Mouse (Mus musculus): ENCODE results near the gene Ola1. TPM values are rescaled to one million over a fixed set of nuclear protein-coding genes. Genes with fewer than 3 reads are reported as not detected.
A peak's percentile ranks its signal among the peaks of the same experiment; 100 is the strongest.

Ola1 gene
- polyA plus RNA-seq, 1 experiment from 2014 or later = 91.9 TPM

GRCm38 (mm10) chr2:73169496-73169895 lies 49.2 kb downstream of the Ola1 start:
- peak; percentile 27 for DNase-seq
- H3K27me3 ChIP-seq (ENCODE audit: control insufficient read depth, insufficient read depth, low read length) = no peaks in the 10 kb centered on the region

DNA sequence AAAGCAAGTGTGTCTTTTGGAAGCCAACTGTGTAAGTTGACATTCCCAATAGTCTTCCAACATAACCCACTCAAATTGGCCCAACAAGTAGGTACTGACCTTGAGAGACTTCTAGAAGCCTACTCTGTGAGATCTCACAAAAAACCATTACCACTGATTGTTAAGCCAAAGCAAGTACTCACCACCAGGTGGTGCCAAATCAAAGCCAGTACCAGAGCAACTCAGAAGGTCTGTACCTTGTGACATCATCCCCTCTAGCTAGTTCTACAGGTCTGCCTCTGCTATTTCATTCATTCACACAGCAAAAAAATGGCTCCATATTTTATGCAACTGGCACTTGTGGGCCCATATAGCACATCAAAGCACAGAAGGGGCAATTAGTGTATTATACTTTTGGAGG lies 51.6 kb downstream of the Ola1 start:
- ATAC-seq (ENCODE audit: low FRiP score, low TSS enrichment) (no peak), DNase-seq (peak; percentile 50)
- H3K4me2 ChIP-seq (ENCODE audit: low read length) = no peak overlapping the region
- no peak overlapping the region for H3K27ac ChIP-seq (replicated peaks; ENCODE audit: low read depth, low read length)
- no peak overlapping the region for H3K9ac ChIP-seq (replicated peaks; ENCODE audit: low read length)
- no peaks in the 10 kb centered on the region for H3K36me3 ChIP-seq (ENCODE audit: control insufficient read depth, insufficient read depth, low read length)
- no peak overlapping the region for H3K4me3 ChIP-seq (replicated peaks; ENCODE audit: low read depth, low read length)
- H3K4me1 ChIP-seq (ENCODE audit: control insufficient read depth, insufficient read depth, low read length) = no peaks in the 10 kb centered on the region
- no peaks in the 10 kb centered on the region for H3K27me3 ChIP-seq (ENCODE audit: control insufficient read depth, insufficient read depth, low read length)
- H3K9me3 ChIP-seq (ENCODE audit: control insufficient read depth, low read length) = no peaks in the 10 kb centered on the region

More at GRCm38 (mm10) chr2:73169496-73169895, 49.2 kb downstream of the Ola1 start:
- Histone ChIP-seq H3K36me3 (ENCODE audit: control insufficient read depth, insufficient read depth, low read length) (no peaks in the 10 kb centered on the region), H3K4me2 (ENCODE audit: low read length) (no peak overlapping the region), H3K4me1 (ENCODE audit: control insufficient read depth, insufficient read depth, low read length) (no peaks in the 10 kb centered on the region), H3K27ac (replicated peaks; ENCODE audit: low read depth, low read length) (no peak overlapping the region), H3K9me3 (ENCODE audit: control insufficient read depth, low read length) (no peaks in the 10 kb centered on the region), H3K9ac (replicated peaks; ENCODE audit: low read length) (no peak overlapping the region), H3K4me3 (replicated peaks; ENCODE audit: low read depth, low read length) (no peak overlapping the region)
- WGBS = 75% methylated on average over 5 of the region's 5 CpGs
- no peak for ATAC-seq (ENCODE audit: low FRiP score, low TSS enrichment)

GRCm38 (mm10) chr2:73164666-73165065 lies 54.1 kb downstream of the Ola1 start:
- Histone ChIP-seq H3K4me3 (replicated peaks; ENCODE audit: low read depth, low read length) (no peak overlapping the region), H3K9ac (replicated peaks; ENCODE audit: low read length) (no peak overlapping the region), H3K27me3 (ENCODE audit: control insufficient read depth, insufficient read depth, low read length) (no peaks in the 10 kb centered on the region), H3K4me2 (ENCODE audit: low read length) (no peak overlapping the region), H3K9me3 (ENCODE audit: control insufficient read depth, low read length) (no peaks in the 10 kb centered on the region), H3K4me1 (ENCODE audit: control insufficient read depth, insufficient read depth, low read length) (no peaks in the 10 kb centered on the region), H3K27ac (replicated peaks; ENCODE audit: low read depth, low read length) (no peak overlapping the region), H3K36me3 (ENCODE audit: control insufficient read depth, insufficient read depth, low read length) (no peaks in the 10 kb centered on the region)
- 88% methylated on average over 1 of the region's 1 CpGs for WGBS
- ATAC-seq (ENCODE audit: low FRiP score, low TSS enrichment) (no peak), DNase-seq (no peak)

GRCm38 (mm10) chr2:73160772-73161171 lies 58.0 kb downstream of the Ola1 start:
- Histone ChIP-seq H3K36me3 (ENCODE audit: control insufficient read depth, insufficient read depth, low read length) (no peaks in the 10 kb centered on the region; the same call in 1 of the 2 replicates), H3K27me3 (ENCODE audit: control insufficient read depth, insufficient read depth, low read length) (no peaks in the 10 kb centered on the region), H3K9ac (replicated peaks; ENCODE audit: low read length) (no peak overlapping the region), H3K9me3 (ENCODE audit: control insufficient read depth, low read length) (no peaks in the 10 kb centered on the region), H3K4me2 (ENCODE audit: low read length) (no peak overlapping the region), H3K4me3 (replicated peaks; ENCODE audit: low read depth, low read length) (no peak overlapping the region), H3K27ac (replicated peaks; ENCODE audit: low read depth, low read length) (no peak overlapping the region), H3K4me1 (ENCODE audit: control insufficient read depth, insufficient read depth, low read length) (peaks cover 6% of the 10 kb centered on the region)
- DNase-seq (no peak), ATAC-seq (ENCODE audit: low FRiP score, low TSS enrichment) (no peak)
- 91% methylated on average over 2 of the region's 2 CpGs for WGBS

DNA sequence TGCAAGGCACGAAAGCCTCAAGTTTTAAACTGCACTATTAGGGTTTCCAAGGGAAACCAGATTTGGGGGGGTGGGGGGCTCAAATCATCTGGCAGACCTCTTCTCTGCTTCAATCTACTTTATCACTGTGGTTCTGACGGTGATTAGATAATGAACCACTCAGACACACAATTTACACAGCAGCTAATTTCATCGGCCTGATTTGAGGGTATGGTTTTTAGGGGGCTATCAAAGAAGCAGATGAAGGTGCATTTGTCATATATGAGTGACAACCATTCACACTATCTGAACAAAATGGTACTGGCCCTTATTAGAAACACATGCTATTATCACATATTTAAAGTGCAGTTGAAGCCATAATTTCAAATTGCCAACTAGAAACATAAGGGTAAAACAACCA lies 61.5 kb downstream of the Ola1 start:
- Histone ChIP-seq H3K9ac (replicated peaks; ENCODE audit: low read length) (no peak overlapping the region), H3K36me3 (ENCODE audit: control insufficient read depth, insufficient read depth, low read length) (peaks cover 3% of the 10 kb centered on the region; the same call in 1 of the 2 replicates), H3K27ac (replicated peaks; ENCODE audit: low read depth, low read length) (no peak overlapping the region), H3K4me2 (ENCODE audit: low read length) (no peak overlapping the region), H3K27me3 (ENCODE audit: control insufficient read depth, insufficient read depth, low read length) (no peaks in the 10 kb centered on the region), H3K4me3 (replicated peaks; ENCODE audit: low read depth, low read length) (no peak overlapping the region), H3K4me1 (ENCODE audit: control insufficient read depth, insufficient read depth, low read length) (peaks cover 6% of the 10 kb centered on the region), H3K9me3 (ENCODE audit: control insufficient read depth, low read length) (no peaks in the 10 kb centered on the region)
- 79% methylated on average over 3 of the region's 3 CpGs for WGBS
- DNase-seq (no peak), ATAC-seq (ENCODE audit: low FRiP score, low TSS enrichment) (no peak)

GRCm38 (mm10) chr2:73150526-73150925 lies 68.2 kb downstream of the Ola1 start:
- ATAC-seq (ENCODE audit: low FRiP score, low TSS enrichment) = no peak
- WGBS = 66% methylated on average over 3 of the region's 3 CpGs

DNA sequence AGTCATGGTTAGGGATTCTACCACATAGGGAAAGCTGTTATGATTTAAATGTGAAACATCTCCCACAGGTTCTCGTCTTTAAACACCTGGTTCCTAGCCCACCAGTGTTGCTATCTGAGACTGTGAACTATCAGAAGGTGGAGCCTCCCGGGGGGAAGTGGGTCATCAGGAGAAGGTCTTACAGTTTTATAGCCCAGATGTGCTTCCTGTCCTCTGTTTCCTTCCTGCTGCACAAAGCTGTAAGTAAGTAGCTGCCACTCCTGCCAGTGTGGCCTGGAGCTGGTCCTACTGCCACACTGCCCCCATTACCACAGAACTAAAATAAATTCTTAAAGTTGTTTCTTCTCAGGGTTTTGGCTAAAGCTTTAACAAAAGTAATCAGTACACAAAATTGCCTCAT lies 72.6 kb downstream of the Ola1 start:
- no peaks in the 10 kb centered on the region for H3K9me3 ChIP-seq (ENCODE audit: control insufficient read depth, low read length)
- DNase-seq = no peak
- no peak overlapping the region for H3K27ac ChIP-seq (replicated peaks; ENCODE audit: low read depth, low read length)
- no peaks in the 10 kb centered on the region for H3K36me3 ChIP-seq (ENCODE audit: control insufficient read depth, insufficient read depth, low read length)
- H3K9ac ChIP-seq (replicated peaks; ENCODE audit: low read length) = no peak overlapping the region
- no peaks in the 10 kb centered on the region for H3K27me3 ChIP-seq (ENCODE audit: control insufficient read depth, insufficient read depth, low read length)
- ATAC-seq (ENCODE audit: low FRiP score, low TSS enrichment) = no peak
- no peak overlapping the region for H3K4me3 ChIP-seq (replicated peaks; ENCODE audit: low read depth, low read length)
- H3K4me2 ChIP-seq (ENCODE audit: low read length) = no peak overlapping the region
- peaks cover 11% of the 10 kb centered on the region; the same call in 1 of the 2 replicates for H3K4me1 ChIP-seq (ENCODE audit: control insufficient read depth, insufficient read depth, low read length)
- 92% methylated on average over 2 of the region's 2 CpGs for WGBS

More at GRCm38 (mm10) chr2:73150526-73150925, 68.2 kb downstream of the Ola1 start:
- no peaks in the 10 kb centered on the region for H3K9me3 ChIP-seq (ENCODE audit: control insufficient read depth, low read length)
- no peak overlapping the region for H3K27ac ChIP-seq (replicated peaks; ENCODE audit: low read depth, low read length)
- no peak overlapping the region for H3K4me2 ChIP-seq (ENCODE audit: low read length)
- no peaks in the 10 kb centered on the region for H3K4me1 ChIP-seq (ENCODE audit: control insufficient read depth, insufficient read depth, low read length)
- no peak overlapping the region for H3K9ac ChIP-seq (replicated peaks; ENCODE audit: low read length)
- peak; percentile 52 for DNase-seq
- H3K4me3 ChIP-seq (replicated peaks; ENCODE audit: low read depth, low read length) = no peak overlapping the region
- peaks cover 3% of the 10 kb centered on the region; the same call in 1 of the 2 replicates for H3K36me3 ChIP-seq (ENCODE audit: control insufficient read depth, insufficient read depth, low read length)
- no peaks in the 10 kb centered on the region for H3K27me3 ChIP-seq (ENCODE audit: control insufficient read depth, insufficient read depth, low read length)

- Histone ChIP-seq H3K27ac (replicated peaks; ENCODE audit: low read depth, low read length) (no peak overlapping the region), H3K4me3 (replicated peaks; ENCODE audit: low read depth, low read length) (no peak overlapping the region), H3K27me3 (ENCODE audit: control insufficient read depth, insufficient read depth, low read length) (no peaks in the 10 kb centered on the region), H3K4me1 (ENCODE audit: control insufficient read depth, insufficient read depth, low read length) (peaks cover 11% of the 10 kb centered on the region; the same call in 1 of the 2 replicates), H3K4me2 (ENCODE audit: low read length) (no peak overlapping the region), H3K36me3 (ENCODE audit: control insufficient read depth, insufficient read depth, low read length) (no peaks in the 10 kb centered on the region), H3K9me3 (ENCODE audit: control insufficient read depth, low read length) (no peaks in the 10 kb centered on the region), H3K9ac (replicated peaks; ENCODE audit: low read length) (no peak overlapping the region)
- DNase-seq = peak; percentile 29
- ATAC-seq (ENCODE audit: low FRiP score, low TSS enrichment) = no peak
- WGBS = 23% methylated on average over 2 of the region's 2 CpGs
These were observed 75.0 kb downstream of the Ola1 start for GRCm38 (mm10) chr2:73143732-73144131.

DNA sequence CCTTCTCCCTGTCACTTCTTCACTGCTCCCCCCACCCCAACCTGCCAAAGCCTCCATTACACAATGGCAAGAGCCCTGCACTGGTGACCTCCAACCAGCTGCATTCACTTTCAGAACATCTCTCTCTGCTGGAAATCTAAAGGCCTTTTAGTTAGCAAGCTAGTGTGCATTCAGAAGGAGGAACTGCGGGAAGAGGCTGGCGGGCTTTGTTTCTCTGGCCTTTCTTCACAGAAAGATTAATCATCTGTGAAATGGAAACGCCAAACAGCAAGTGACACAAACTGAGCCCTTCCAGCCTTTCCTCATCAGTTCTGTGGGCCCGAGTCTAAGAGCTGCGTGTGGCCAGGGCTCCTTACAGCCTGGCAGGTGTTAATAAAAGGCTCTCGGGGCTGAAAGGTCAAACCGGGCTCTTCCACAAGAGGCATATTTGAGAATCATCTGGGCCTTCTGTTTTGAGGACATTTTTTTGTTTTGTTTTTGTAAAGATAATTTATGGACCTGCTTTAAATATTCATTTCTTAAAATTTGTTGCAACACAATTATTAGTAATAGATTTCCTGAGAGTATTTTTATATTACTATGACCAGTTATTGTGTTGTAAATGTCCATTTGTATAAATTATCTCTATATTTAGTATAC lies 75.8 kb downstream of the Ola1 start:
- no peaks in the 10 kb centered on the region for H3K9me3 ChIP-seq (ENCODE audit: control insufficient read depth, low read length)
- H3K36me3 ChIP-seq (ENCODE audit: control insufficient read depth, insufficient read depth, low read length) = no peaks in the 10 kb centered on the region
- WGBS = 2% methylated on average over 7 of the region's 7 CpGs
- H3K4me3 ChIP-seq (replicated peaks; ENCODE audit: low read depth, low read length) = no peak overlapping the region
- H3K27ac ChIP-seq (replicated peaks; ENCODE audit: low read depth, low read length) = 0 out of 2 replicates have a peak overlapping the region, but pooled peaks have one; percentile 16
- no peak overlapping the region for H3K9ac ChIP-seq (replicated peaks; ENCODE audit: low read length)
- H3K4me1 ChIP-seq (ENCODE audit: control insufficient read depth, insufficient read depth, low read length) = peaks cover 11% of the 10 kb centered on the region; the same call in 1 of the 2 replicates
- DNase-seq (peak; percentile 57), ATAC-seq (ENCODE audit: low FRiP score, low TSS enrichment) (no peak)
- no peaks in the 10 kb centered on the region for H3K27me3 ChIP-seq (ENCODE audit: control insufficient read depth, insufficient read depth, low read length)
- H3K4me2 ChIP-seq (ENCODE audit: low read length) = peak overlapping the region; percentile 13; the same call in 1 of the 2 replicates

Data from midbrain, embryonic 14.5 days (tissue).